Mouse (Mus musculus) intestine, embryonic 16.5 days (tissue): Measurements from ENCODE around the gene Stxbp1. TPM values are rescaled to one million over a fixed set of nuclear protein-coding genes. Genes with fewer than 3 reads are reported as not detected.

ENCODE experiments used
- ATAC-seq: fragments of 200-750 bp; cut with Nextera tagmentation; 2 replicates; pipeline ENCODE4 v1.8.0; 2017; ENCODE audit warnings: moderate TSS enrichment, moderate library complexity
- H3K27ac ChIP-seq: fragments of 300-500 bp; sonication (generic); 2 replicates; pipeline ENCODE4 v1.5.1; 2014; ENCODE audit warnings: mild to moderate bottlenecking, low read length
- H3K27me3 ChIP-seq: fragments of 300-500 bp; sonication (generic); replicated peaks from 2 replicates; pipeline ENCODE4 v1.6.1; 2014; ENCODE audit warnings: low read length, control low read depth, mixed read lengths; ENCODE audit not compliant: control insufficient read depth, insufficient read depth
- H3K36me3 ChIP-seq: fragments of 300-500 bp; sonication (generic); 2 replicates; pipeline ENCODE4 v1.6.1; 2014; ENCODE audit warnings: low read length, control low read depth; ENCODE audit not compliant: control insufficient read depth, insufficient read depth
- H3K4me1 ChIP-seq: fragments of 300-500 bp; sonication (generic); 2 replicates; pipeline ENCODE4 v1.6.1; 2014; ENCODE audit warnings: low read length, control low read depth, mixed read lengths; ENCODE audit not compliant: control insufficient read depth, insufficient read depth
- H3K4me2 ChIP-seq: fragments of 300-500 bp; sonication (generic); 2 replicates; pipeline ENCODE4 v1.6.1; 2014; ENCODE audit warnings: low read depth, low read length, control low read depth
- H3K4me3 ChIP-seq: fragments of 300-500 bp; sonication (generic); 2 replicates; pipeline ENCODE4 v1.5.1; 2014; ENCODE audit warnings: mild to moderate bottlenecking, low read length
- H3K9ac ChIP-seq: fragments of 300-500 bp; sonication (generic); 2 replicates; pipeline ENCODE4 v1.6.1; 2014; ENCODE audit warnings: low read depth, low read length
- H3K9me3 ChIP-seq: fragments of 300-500 bp; sonication (generic); 2 replicates; pipeline ENCODE4 v1.6.1; 2016; ENCODE audit warnings: low read length, control low read depth; ENCODE audit not compliant: control insufficient read depth
- WGBS: fragments of 180-500 bp; shearing (Covaris S2); extraction: QIAGEN DNeasy Blood & Tissue Kit; methylation state at CpG from one replicate; pipeline ENCODE4 v1.1.7; 2014; 5-methylcytosine and 5-hydroxymethylcytosine counted together
- polyA plus RNA-seq: library from polyadenylated mRNA; unstranded; fragments of >200 nt; fragmentation: Nextera tagmentation; extraction: Ambion mirVana; gene quantifications from 2 replicates; pipeline ENCODE4 v1.2.1, GENCODE M21; 2015

Gene Stxbp1
- polyA plus RNA-seq, result 18.1 TPM in 2 replicates

DNA sequence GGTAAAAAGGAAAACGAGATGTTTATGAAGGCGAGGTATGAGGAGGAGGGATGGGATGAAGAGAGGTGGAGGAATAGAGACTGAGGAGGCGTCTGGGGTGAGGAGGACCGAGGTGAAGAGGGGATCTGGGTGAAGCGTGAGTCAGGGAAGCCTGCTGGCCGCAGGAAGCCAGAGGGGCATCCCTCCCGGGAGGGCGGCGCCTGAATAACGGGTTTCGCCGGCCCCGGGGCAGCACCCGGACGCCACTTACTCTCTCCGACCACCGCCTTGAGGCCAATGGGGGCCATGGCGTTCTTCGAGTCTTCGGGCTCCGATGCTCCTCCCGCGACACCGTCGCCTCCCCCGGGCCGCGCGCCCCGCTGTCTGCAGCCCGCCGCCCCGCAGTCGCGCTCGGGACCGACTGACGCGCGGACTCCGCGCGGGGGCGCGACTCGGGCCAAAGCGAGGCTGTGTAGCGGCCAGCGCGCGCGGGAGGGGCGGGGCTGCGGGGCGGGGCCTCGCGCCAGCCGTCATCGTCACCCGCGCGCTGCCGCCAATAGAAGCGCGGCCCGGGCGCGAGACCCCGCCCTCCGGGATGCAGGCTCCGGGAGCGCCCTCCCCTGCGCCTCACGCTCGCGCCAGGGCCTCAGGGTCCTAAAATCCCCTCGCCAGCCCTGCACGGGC, at the start of gene Stxbp1:
Stxbp1 (minus strand) TSS at position 441 of the 663 bp plus-strand sequence.
- Histone ChIP-seq H3K9me3 (no peaks in the 10 kb centered on the region), H3K36me3 (no peaks in the 10 kb centered on the region), H3K27ac (peak within 1 kb of the TSS; percentile 80), H3K4me1 (peaks cover 9% of the 10 kb centered on the region; the same call in 1 of the 2 replicates), H3K9ac (peak within 1 kb of the TSS; percentile 86), H3K27me3 (no peaks in the 10 kb centered on the region), H3K4me3 (peak within 1 kb of the TSS; percentile 83), H3K4me2 (peak within 1 kb of the TSS; percentile 96)
- peak; percentile 92 for ATAC-seq
- WGBS, result under 1% methylated on average over 75 of the region's 78 CpGs

DNA sequence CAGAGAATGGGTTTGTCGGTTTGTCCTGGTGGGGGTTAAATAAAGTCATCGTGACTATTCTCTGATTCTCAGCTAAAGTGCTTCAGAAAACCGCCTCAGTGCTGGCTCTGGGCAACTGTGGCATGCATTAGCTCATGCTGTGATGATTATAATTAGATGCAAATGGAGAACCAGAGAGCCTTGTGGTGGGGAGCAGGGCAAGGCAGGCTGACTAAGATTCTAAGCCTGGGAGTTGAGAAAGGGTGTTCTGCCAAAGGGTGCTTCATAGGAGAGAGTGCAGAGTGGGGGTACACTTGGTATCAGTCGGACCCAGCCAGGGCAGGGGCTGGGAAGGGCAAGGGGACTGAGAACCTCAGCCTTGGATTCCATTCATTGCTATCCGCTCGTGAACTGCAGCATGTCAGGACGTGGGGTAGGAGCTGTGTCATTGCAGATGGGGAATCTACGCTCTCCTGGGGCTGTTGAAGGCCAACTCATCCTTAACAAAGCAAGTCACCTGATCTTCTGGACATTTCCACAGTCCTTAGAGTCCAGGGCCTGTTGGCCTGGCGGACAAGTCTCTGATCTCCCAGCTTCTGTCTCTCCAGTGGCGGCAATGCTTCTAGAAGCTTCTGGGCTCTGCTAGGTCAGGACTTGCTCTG, 49.6 kb upstream of the Stxbp1 start:
- no peak for ATAC-seq
- Histone ChIP-seq H3K9ac (peak overlapping the region; percentile 30), H3K36me3 (0 out of 2 replicates have a peak, but pooled peaks cover 2% of the 10 kb centered on the region), H3K9me3 (no peaks in the 10 kb centered on the region), H3K4me2 (no peak overlapping the region), H3K4me3 (no peak overlapping the region), H3K27me3 (no peaks in the 10 kb centered on the region), H3K27ac (peak overlapping the region; percentile 84), H3K4me1 (peaks cover 66% of the 10 kb centered on the region)
- WGBS, result 55% methylated on average over 10 of the region's 10 CpGs

DNA sequence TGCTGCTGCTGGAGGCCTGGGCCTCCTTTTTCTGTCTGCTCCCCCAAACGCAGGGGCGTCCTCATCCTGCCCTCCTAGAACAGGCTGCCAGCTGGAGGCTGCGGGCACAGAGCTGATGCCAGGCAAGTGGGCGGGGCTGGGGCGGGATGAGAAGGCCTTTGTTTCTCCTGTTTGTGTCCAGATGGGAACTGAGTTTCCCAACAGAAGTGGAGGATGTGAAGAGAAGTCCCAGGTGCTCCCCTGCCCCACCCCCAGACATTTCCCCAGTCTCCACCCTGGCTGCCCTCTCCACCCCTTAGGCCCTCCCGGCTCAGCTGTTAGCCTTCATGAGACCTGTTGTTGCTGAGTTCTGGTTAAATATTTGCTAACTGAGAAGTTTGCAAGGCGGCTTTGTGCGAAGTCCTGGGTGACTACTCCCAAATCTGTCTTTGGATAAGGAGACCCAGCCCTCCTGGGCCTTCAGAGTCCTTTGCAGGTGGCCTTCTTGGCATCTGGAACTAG, 48.6 kb upstream of the Stxbp1 start:
- peaks cover 73% of the 10 kb centered on the region for H3K4me1 ChIP-seq
- H3K4me3 ChIP-seq, result no peak overlapping the region
- no peaks in the 10 kb centered on the region for H3K27me3 ChIP-seq
- peak overlapping the region; percentile 84 for H3K27ac ChIP-seq
- H3K9me3 ChIP-seq, result no peaks in the 10 kb centered on the region
- 30% methylated on average over 8 of the region's 8 CpGs for WGBS
- peak overlapping the region; percentile 32 for H3K4me2 ChIP-seq
- 0 out of 2 replicates have a peak, but pooled peaks cover 2% of the 10 kb centered on the region for H3K36me3 ChIP-seq
- ATAC-seq, result peak; percentile 80
- H3K9ac ChIP-seq, result peak overlapping the region; percentile 30; the same call in 1 of the 2 replicates

DNA sequence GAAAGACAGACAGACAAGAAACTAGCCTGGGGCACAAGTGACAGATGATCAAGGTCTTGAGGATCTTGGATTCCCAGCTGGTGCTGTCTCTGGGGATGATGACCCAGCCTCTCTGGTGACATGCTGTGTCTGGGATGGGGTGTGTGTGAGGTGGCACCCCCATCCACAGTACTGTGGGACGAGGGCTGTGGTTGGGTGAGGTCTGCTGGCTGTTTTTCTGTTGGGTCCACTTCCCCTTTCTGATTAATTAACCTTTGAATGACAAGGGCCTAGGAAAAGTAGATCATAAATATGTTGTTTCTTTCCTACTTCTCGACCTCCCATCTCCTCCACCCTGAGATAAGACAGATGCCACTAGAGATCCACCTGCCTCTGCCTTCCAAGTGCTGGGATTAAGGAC, 47.1 kb upstream of the Stxbp1 start:
- H3K9me3 ChIP-seq, result no peaks in the 10 kb centered on the region
- H3K27me3 ChIP-seq, result no peaks in the 10 kb centered on the region
- ATAC-seq, result no peak
- H3K36me3 ChIP-seq, result 0 out of 2 replicates have a peak, but pooled peaks cover 2% of the 10 kb centered on the region
- H3K4me2 ChIP-seq, result no peak overlapping the region
- H3K4me3 ChIP-seq, result no peak overlapping the region
- H3K9ac ChIP-seq, result no peak overlapping the region
- peaks cover 63% of the 10 kb centered on the region for H3K4me1 ChIP-seq
- H3K27ac ChIP-seq, result no peak overlapping the region
- 46% methylated on average over 2 of the region's 2 CpGs for WGBS

DNA sequence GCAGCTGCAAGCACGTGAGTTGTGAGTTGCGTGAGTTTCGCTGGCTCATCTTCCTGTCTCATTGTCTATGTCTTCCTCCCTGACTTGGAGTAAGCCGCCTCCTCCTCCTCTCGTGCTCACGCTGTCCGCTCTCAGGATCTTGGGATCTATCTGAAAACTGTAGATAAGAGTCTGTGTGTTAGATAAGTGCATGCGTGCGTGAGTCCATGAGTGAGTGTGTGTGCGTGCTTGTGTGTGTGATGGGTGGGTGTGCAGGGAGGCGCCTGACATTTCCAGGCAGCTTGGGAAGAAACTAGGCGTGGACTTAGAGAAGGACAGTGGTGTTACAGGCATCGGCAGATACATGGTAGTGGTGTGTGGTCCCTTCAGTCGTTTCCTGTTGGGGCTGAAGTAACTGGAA, 45.4 kb upstream of the Stxbp1 start:
- Histone ChIP-seq H3K27ac (no peak overlapping the region), H3K4me1 (peaks cover 62% of the 10 kb centered on the region), H3K9ac (no peak overlapping the region), H3K9me3 (no peaks in the 10 kb centered on the region), H3K36me3 (0 out of 2 replicates have a peak, but pooled peaks cover 2% of the 10 kb centered on the region), H3K4me3 (no peak overlapping the region), H3K27me3 (no peaks in the 10 kb centered on the region), H3K4me2 (no peak overlapping the region)
- 77% methylated on average over 14 of the region's 14 CpGs for WGBS
- ATAC-seq, result no peak

DNA sequence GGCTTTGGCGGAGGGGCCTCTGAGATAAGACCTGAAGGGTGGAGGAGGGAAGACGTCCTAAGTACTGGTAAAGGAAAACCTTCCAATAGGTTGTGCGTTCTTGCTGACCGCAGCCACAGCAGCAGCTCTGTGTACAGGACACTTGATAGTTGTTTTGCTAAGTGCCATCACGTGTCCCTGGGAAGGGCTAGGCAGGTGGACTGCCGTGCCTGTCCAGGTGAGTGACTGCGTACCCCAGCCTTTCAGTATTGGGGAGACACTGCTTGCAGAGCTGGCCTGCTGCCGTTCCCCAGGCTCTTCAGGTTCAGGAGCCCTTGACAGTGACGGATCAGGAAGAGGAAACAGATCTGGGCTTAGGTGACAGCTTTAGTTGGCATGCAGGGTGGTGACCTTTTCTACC, 44.2 kb upstream of the Stxbp1 start:
- H3K36me3 ChIP-seq, result 0 out of 2 replicates have a peak, but pooled peaks cover 2% of the 10 kb centered on the region
- H3K4me1 ChIP-seq, result peaks cover 56% of the 10 kb centered on the region
- ATAC-seq, result no peak
- H3K27me3 ChIP-seq, result no peaks in the 10 kb centered on the region
- no peak overlapping the region for H3K9ac ChIP-seq
- H3K4me2 ChIP-seq, result no peak overlapping the region
- H3K27ac ChIP-seq, result no peak overlapping the region; the same call in 1 of the 2 replicates
- WGBS, result 49% methylated on average over 9 of the region's 9 CpGs
- H3K4me3 ChIP-seq, result no peak overlapping the region
- H3K9me3 ChIP-seq, result no peaks in the 10 kb centered on the region

DNA sequence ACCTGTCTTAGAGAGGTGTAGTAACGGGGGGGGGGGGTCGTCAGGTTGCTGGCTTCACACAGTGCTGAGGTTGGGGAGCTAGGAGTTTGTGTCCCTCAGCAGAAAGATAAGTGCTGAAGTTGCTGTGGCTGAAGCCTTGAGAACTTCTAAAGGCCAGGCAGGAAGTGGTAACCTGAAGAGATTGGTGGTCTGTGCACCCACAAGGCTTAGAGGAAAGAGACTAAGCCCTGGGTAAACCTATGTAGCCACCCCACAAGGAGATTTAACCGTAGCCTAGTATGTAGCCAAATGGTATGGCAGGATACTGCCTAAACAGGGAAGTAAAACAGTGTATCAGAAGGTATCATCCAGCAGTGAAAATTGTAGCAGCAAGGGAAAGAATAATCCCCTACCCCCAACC, 43.2 kb upstream of the Stxbp1 start:
- 83% methylated on average over 3 of the region's 3 CpGs for WGBS
- H3K36me3 ChIP-seq, result 0 out of 2 replicates have a peak, but pooled peaks cover 2% of the 10 kb centered on the region
- no peaks in the 10 kb centered on the region for H3K27me3 ChIP-seq
- H3K9me3 ChIP-seq, result no peaks in the 10 kb centered on the region
- H3K4me2 ChIP-seq, result no peak overlapping the region
- H3K9ac ChIP-seq, result no peak overlapping the region
- H3K4me1 ChIP-seq, result peaks cover 48% of the 10 kb centered on the region
- no peak overlapping the region for H3K4me3 ChIP-seq
- no peak for ATAC-seq
- no peak overlapping the region for H3K27ac ChIP-seq

DNA sequence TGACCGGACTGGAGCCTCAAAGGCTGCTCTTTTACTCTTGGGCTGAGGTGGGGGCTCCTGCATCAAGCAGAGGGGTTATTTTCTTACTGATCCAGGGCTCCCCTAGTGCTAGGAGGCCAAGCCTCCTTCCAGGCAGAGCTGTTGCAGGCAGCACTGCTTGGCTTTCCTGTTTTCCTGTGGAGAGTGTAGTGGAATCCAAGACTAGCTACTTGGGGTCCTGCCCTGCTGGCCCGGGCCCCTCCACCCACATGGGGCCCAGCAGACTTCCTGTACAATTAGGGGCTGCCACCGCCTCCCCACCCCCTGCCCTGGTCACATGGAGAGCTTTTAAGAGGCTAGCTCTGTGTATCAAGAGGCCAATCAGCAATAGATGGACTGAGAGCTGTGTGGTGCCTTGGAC, 41.5 kb upstream of the Stxbp1 start:
- H3K4me1 ChIP-seq, result peaks cover 54% of the 10 kb centered on the region
- 0 out of 2 replicates have a peak, but pooled peaks have one; percentile 5 for ATAC-seq
- H3K36me3 ChIP-seq, result 0 out of 2 replicates have a peak, but pooled peaks cover 2% of the 10 kb centered on the region
- no peaks in the 10 kb centered on the region for H3K27me3 ChIP-seq
- WGBS, result 27% methylated on average over 3 of the region's 3 CpGs
- H3K9me3 ChIP-seq, result no peaks in the 10 kb centered on the region
- 0 out of 2 replicates have a peak overlapping the region, but pooled peaks have one; percentile 45 for H3K9ac ChIP-seq
- H3K4me3 ChIP-seq, result no peak overlapping the region
- H3K4me2 ChIP-seq, result no peak overlapping the region
- peak overlapping the region; percentile 80 for H3K27ac ChIP-seq

DNA sequence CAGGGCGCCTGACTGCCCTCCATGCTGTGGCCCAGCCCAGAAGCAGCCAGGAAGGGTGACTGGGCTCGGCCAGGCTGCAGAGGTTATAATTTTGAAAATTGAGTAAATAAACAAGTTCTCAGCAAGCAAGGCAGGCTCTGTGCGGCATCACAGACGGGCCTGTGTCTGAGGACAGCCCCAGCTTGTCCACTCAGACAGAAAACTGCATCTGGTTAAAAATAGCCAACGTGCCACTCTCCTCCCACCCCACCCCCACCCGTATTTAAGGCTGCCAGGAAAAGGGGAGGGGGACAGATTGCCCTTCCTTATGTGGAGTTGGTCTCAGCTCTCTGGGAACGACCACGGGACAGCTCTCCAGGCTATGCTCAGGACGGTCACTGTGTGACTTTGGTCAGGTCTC, 41.0 kb upstream of the Stxbp1 start:
- no peaks in the 10 kb centered on the region for H3K9me3 ChIP-seq
- H3K36me3 ChIP-seq, result no peaks in the 10 kb centered on the region
- peak overlapping the region; percentile 80 for H3K27ac ChIP-seq
- peak overlapping the region; percentile 45; the same call in 1 of the 2 replicates for H3K9ac ChIP-seq
- no peak overlapping the region for H3K4me3 ChIP-seq
- WGBS, result 20% methylated on average over 9 of the region's 9 CpGs
- peaks cover 54% of the 10 kb centered on the region for H3K4me1 ChIP-seq
- H3K27me3 ChIP-seq, result no peaks in the 10 kb centered on the region
- ATAC-seq, result 0 out of 2 replicates have a peak, but pooled peaks have one; percentile 17
- H3K4me2 ChIP-seq, result no peak overlapping the region
